Mouse (Mus musculus) Muller cell, postnatal 12 days (primary cell): ENCODE results near the gene Snx22.
A peak's percentile ranks its signal among the peaks of the same experiment; 100 is the strongest.

ENCODE experiments used
- DNase-seq: peaks from one replicate; pipeline ENCODE4 v3.0.0-alpha.2; 2015; ENCODE audit errors: inconsistent ontology term

Gene Snx22

GRCm38 (mm10) chr9:66069583-66069982 lies at the start of gene Snx22:
Snx22 (minus strand) TSS chr9:66069719.
- peak; percentile 86 for DNase-seq

GRCm38 (mm10) chr9:66116890-66117289 lies 47.4 kb upstream of the Snx22 start:
- DNase-seq: peak; percentile 41

DNA sequence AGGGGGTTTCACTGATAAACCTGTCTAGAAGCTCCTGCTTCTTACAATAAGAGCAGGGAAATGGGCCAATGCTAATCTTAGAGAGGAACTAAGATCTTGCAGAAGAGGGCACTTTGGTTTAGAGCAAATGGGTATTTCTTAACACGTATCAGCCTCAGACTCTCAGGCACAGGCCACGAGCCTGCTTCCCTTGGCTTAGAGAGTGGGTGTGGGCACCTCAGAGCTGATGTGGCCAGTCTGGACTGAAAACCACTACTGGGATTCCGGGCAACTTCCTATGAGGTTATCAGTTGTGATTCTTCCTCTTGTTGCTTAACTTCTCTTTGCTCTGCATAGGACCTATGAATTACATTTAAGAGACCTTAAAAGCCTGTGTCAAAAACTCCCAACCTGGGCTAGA lies 44.8 kb upstream of the Snx22 start:
- no peak for DNase-seq

DNA sequence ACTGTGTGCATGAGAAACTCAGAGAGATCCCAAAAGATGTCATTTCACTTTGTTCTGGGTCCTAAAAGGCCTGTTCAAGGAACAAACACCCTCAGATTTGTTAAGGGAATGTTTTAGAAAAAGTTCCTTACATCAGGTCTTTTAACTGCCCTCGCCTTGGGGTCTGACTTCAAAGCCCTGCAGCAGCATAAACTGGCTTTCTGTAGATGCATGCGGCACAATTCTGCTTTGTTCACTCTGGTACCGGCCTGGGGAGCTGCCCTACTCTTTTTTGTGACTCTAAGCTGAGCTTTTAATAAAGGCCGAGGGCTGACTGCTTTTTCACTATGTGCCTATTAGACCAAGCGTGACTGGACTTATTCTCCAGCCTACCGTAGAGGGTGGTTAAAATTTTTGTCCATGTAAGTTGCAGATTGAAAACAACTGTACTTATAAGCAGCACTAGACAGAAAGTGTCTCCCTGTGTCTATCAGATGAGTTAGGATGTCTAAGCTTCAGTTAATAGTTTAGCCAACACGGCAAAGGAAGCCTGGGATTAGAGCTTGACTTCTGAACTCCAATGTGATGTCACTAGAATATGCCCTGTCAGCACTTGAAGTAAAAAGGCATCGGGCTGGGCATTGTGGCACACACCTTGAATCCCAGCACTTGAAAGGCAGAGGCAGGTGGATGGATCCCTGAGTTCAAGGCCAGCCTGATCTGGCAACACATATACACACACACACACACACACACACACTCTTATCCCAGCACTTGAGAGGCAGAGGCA lies 41.3 kb upstream of the Snx22 start:
- peak; percentile 40 for DNase-seq

DNA sequence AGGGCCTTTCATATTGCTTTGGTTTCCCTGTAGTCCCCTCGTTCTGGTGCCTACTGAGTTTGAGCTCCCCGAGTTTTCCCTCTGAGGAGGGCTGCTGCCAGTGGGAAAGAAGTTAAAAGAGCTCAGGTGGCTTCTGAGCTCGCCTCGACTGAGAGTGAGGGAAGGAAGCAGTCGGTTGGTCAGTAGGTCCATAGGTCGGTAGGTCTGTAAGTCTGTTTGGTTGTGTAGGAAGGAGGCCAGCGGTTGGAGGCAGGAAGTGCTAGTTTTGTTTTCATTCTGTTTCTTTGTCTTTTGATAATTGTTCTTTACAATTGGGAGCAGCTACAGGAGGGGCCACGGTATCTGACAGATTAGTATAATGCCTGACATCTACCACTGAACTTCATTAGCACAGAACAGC lies 40.6 kb upstream of the Snx22 start:
- no peak for DNase-seq

GRCm38 (mm10) chr9:66109574-66109973 lies 40.1 kb upstream of the Snx22 start:
- DNase-seq: no peak

- no peak for DNase-seq
Measured at GRCm38 (mm10) chr9:66105168-66105567, 35.6 kb upstream of the Snx22 start.

DNA sequence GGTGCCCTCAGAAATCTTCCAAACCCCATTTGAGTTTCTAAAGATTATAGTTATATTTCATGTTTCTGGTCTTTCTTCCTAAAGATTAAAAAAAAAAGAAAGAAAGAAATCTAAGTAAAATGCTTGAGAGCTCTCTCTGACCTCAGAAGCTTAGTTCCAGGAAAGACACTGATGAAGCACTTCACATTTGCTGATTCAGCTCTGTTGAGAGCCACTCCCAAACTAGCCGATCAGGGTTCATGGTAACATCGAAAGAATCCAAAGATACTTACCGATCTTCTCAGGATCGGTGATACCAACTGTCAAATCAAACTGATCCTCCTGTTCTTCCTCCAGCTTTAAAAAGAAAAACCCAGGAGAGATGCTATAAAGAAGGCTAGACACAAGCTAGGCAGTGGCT lies 35.1 kb upstream of the Snx22 start:
- no peak for DNase-seq

GRCm38 (mm10) chr9:66102668-66103067 lies 33.1 kb upstream of the Snx22 start:
- DNase-seq: no peak

DNA sequence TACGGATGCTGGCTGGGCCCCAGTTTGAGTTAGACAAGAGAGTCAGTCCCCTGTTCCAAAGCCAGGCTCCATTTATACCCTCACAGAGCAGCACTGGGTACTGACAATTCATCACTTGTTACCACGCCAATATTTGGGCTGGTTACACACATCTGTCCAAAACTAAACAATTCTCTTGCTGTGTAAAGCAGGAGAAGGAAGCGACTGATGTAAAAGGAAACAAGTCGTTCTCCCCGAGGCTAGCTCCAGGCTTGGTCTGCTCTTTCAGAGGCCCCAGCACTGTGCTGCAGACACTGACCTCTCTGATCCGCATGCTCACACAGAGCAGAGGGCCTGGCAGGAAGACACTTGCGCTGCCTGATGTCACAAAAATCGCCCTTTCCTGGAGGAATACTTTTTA lies 32.1 kb upstream of the Snx22 start:
- DNase-seq: no peak

DNA sequence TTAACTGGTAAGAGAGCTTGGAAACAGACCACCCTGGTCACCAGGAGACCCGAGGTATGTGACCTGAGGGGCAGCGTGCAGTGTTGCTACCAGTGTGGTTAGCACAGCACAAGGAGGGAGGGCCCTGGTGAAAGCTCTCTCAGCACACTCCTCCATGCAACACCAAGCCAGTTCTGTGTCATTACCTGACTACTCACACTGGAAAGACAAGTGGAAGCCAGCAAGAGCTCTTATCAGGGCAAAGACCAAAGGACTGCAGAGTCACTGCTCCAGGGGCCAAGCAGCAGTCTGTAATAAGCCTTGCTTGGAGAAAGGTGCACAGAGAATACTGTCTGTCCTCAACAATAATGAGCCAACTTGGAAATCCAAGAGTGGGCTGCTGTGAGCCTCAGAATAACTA lies 23.1 kb upstream of the Snx22 start:
- no peak for DNase-seq

DNA sequence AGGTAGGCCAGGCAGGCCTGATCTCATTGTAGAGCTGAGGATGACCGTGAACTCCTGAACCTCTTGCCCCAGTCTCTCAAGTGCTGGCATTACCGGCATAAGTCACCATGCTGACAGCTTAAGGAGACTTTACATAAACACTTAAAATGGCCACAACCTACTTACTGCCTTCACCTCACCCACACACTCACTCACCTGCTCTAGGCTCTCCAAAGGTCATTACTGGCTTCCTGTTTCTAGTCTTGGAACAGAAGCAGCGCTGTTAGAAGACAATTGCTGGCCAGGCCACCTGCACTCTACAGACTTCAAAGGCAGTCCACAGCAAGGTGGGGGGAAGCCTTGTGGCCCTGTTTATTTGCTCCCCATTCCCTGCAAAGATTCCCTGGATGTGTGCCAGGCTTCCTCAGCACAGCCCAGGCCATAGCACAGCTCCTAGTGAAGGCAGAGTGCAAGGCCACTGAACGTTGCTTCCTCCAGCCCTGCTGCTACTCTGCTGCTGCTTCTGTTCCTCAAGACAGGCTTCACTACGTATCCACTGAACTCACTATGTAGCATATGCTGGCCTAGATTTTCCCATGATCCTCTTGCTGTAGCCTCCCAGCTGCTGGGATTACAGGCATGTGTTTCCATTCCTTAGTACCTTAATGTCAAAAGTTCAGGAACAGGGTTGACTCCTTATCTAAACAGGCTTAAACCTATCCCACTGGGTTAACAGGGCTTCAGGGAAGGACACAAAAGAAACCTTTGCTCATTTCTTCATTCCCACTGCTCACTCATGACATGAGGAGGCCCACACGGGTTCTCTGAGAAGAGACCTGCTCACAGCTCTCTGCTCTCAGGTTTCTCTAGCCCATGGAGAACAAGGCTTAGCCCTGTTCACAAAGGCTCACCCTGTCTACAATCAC lies 22.1 kb upstream of the Snx22 start:
- no peak for DNase-seq

GRCm38 (mm10) chr9:66090593-66091244 lies 21.2 kb upstream of the Snx22 start:
- DNase-seq: no peak

GRCm38 (mm10) chr9:66088411-66088810 lies 18.9 kb upstream of the Snx22 start:
- peak; percentile 32 for DNase-seq

- no peak for DNase-seq
Measured at GRCm38 (mm10) chr9:66087062-66087461, 17.5 kb upstream of the Snx22 start.

GRCm38 (mm10) chr9:66084171-66084570 lies 14.7 kb upstream of the Snx22 start:
- no peak for DNase-seq

GRCm38 (mm10) chr9:66081999-66082398 lies 12.5 kb upstream of the Snx22 start:
- DNase-seq: no peak

GRCm38 (mm10) chr9:66080804-66081459 lies 11.4 kb upstream of the Snx22 start:
- DNase-seq: no peak

- DNase-seq: no peak
Measured at GRCm38 (mm10) chr9:66078493-66078892, 9.0 kb upstream of the Snx22 start.

DNA sequence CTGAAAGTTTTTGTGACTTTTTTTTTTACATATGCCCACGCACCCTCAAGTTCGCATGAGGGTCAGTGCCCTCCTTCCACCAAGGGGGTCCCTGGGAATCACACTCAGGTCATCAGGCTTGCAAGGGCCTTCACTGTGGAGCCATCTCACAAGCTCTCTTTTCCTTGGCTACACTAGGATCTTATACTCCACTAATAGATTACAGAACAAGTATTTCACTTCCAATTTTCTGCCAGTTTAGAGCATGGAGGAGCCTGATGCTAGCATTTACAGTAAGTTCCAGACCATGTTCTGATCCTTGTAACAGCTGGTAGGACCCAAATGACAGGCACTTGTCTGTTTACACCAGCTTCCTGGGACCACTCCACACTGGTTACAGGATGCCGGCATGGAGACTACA lies 8.6 kb upstream of the Snx22 start:
- DNase-seq: no peak

- no peak for DNase-seq
Measured at GRCm38 (mm10) chr9:66072754-66073153, 3.2 kb upstream of the Snx22 start.

GRCm38 (mm10) chr9:66070151-66070550 lies 632 bp upstream of the Snx22 start:
- no peak for DNase-seq
